Comparison of ENCODE assay signal across 23 mouse cellular contexts in genomic region chr5:88712328-88712727, GRCm38 (mm10). TPM values are rescaled to one million over a fixed set of nuclear protein-coding genes. Genes with fewer than 3 reads are reported as not detected.
A peak's percentile ranks its signal among the peaks of the same experiment; 100 is the strongest.
DNase-seq lines count a peak whose midpoint lies in the region; ATAC-seq and TF ChIP-seq lines count a peak whose summit lies in the region.
"Had no signal": no experiment of that assay in that cellular context is flagged by ENCODE, and none has a peak within 500 bp of the region (broad histone marks: within the 10 kb centered on the region; RNA-seq: fewer than 3 reads in every experiment).

No protein-coding gene starts in this region.

- H3K27ac ChIP-seq in heart, embryonic 14.5 days (replicated peaks in 1 of 2; ENCODE audit: control insufficient read depth in 1 of 2, insufficient read depth in 1 of 2, low read depth in 2 of 2, low read length in 2 of 2) = peak overlapping the region; percentile 96 to 99
- peak overlapping the region; percentile 21 for H3K27ac ChIP-seq in small intestine, adult 2 months (ENCODE audit: insufficient read depth, low read depth, low read length)
- H3K27ac ChIP-seq in midbrain, embryonic 13.5 days = no peak overlapping the region
- H3K27ac ChIP-seq: forebrain, embryonic 15.5 days; hindbrain, embryonic 14.5 days; layer of hippocampus, adult 2 months; neural tube, embryonic 15.5 days had no signal

- H3K4me1 ChIP-seq in heart, embryonic 14.5 days (ENCODE audit: control insufficient read depth in 2 of 2, insufficient read depth in 2 of 2, low read length in 2 of 2) = peaks cover 13 to 26% of the 10 kb centered on the region in 2 experiments
- H3K4me1 ChIP-seq in E14TG2a.4 (replicated peaks; ENCODE audit: low read depth, low read length) = peaks cover 30% of the 10 kb centered on the region
- no peaks in the 10 kb centered on the region for H3K4me1 ChIP-seq in small intestine, adult 2 months (ENCODE audit: control insufficient read depth, insufficient read depth, insufficient read length, low read length)
- peaks cover 19% of the 10 kb centered on the region for H3K4me1 ChIP-seq in midbrain, embryonic 13.5 days (replicated peaks)
- H3K4me1 ChIP-seq: neural tube, embryonic 15.5 days had no signal

- H3K27me3 ChIP-seq in heart, embryonic 14.5 days (ENCODE audit: control insufficient read depth, insufficient read depth, low read length) = no peaks in the 10 kb centered on the region
- H3K27me3 ChIP-seq in E14TG2a.4 (ENCODE audit: insufficient read depth, low read length) = no peaks in the 10 kb centered on the region
- H3K27me3 ChIP-seq in small intestine, adult 2 months (ENCODE audit: control insufficient read depth, insufficient read depth, low read length) = no peaks in the 10 kb centered on the region
- H3K27me3 ChIP-seq in midbrain, embryonic 13.5 days = no peaks in the 10 kb centered on the region
- H3K27me3 ChIP-seq: forebrain, embryonic 15.5 days; limb, embryonic 12.5 days; megakaryocyte, embryonic 14.5 days; neural tube, embryonic 15.5 days had no signal

- H3K4me3 ChIP-seq in heart, embryonic 14.5 days (ENCODE audit: control insufficient read depth in 1 of 2, insufficient read depth in 1 of 2, low read depth in 1 of 2, low read length in 2 of 2) = peak overlapping the region in 1 of 2 experiments; percentile 16; a peak in 1 of 4 replicates
- H3K4me3 ChIP-seq in E14TG2a.4 (replicated peaks; ENCODE audit: low read length) = peak overlapping the region; percentile 24; the same call in 1 of the 2 replicates
- H3K4me3 ChIP-seq in small intestine, adult 2 months (ENCODE audit: low read depth, low read length) = no peak overlapping the region
- H3K4me3 ChIP-seq in midbrain, embryonic 13.5 days (replicated peaks) = no peak overlapping the region
- H3K4me3 ChIP-seq: embryonic facial prominence, embryonic 10.5 days; forebrain, embryonic 15.5 days; limb, embryonic 12.5 days; megakaryocyte, embryonic 14.5 days; neural tube, embryonic 15.5 days had no signal

- H3K9ac ChIP-seq in heart, embryonic 14.5 days (ENCODE audit: low read length) = peak overlapping the region; percentile 54
- no peak overlapping the region for H3K9ac ChIP-seq in midbrain, embryonic 13.5 days (replicated peaks)
- H3K9ac ChIP-seq: forebrain, embryonic 15.5 days; hindbrain, embryonic 14.5 days; limb, embryonic 12.5 days; liver, postnatal 0 days; neural tube, embryonic 15.5 days had no signal

- no peak for TF ChIP-seq CTCF in E14TG2a.4 (conservative IDR thresholded peaks at IDR 0.05; ENCODE audit: low read length)
- TF ChIP-seq CTCF in small intestine, adult 2 months (IDR thresholded peaks at IDR 0.05; ENCODE audit: extremely low read depth, insufficient read length, insufficient replicate concordance, low read depth, low read length) = no peak

- ATAC-seq in heart, embryonic 14.5 days (ENCODE audit: insufficient number of reproducible peaks, insufficient read depth, low FRiP score, low read depth) = 0 out of 2 replicates have a peak, but pooled peaks have one; percentile 6
- no peak for ATAC-seq in midbrain, embryonic 13.5 days
- ATAC-seq: inflammation-experienced regulatory T-cells, adult 6 months; liver, postnatal 0 days had no signal

- H3K9me3 ChIP-seq in heart, embryonic 14.5 days (ENCODE audit: control insufficient read depth, low read length) = no peaks in the 10 kb centered on the region
- H3K9me3 ChIP-seq in E14TG2a.4 (ENCODE audit: low read length) = peaks cover 13% of the 10 kb centered on the region; the same call in 1 of the 2 replicates
- H3K9me3 ChIP-seq in midbrain, embryonic 13.5 days = no peaks in the 10 kb centered on the region
- H3K9me3 ChIP-seq: embryonic facial prominence, embryonic 10.5 days; forebrain, embryonic 15.5 days; limb, embryonic 12.5 days; neural tube, embryonic 15.5 days had no signal

- H3K36me3 ChIP-seq in heart, embryonic 14.5 days (ENCODE audit: control insufficient read depth, insufficient read depth, low read length) = no peaks in the 10 kb centered on the region
- no peaks in the 10 kb centered on the region for H3K36me3 ChIP-seq in E14TG2a.4 (ENCODE audit: insufficient read depth, low read length)
- H3K36me3 ChIP-seq in small intestine, adult 2 months (ENCODE audit: control insufficient read depth, insufficient read depth, low read length) = no peaks in the 10 kb centered on the region
- H3K36me3 ChIP-seq in midbrain, embryonic 13.5 days = no peaks in the 10 kb centered on the region
- H3K36me3 ChIP-seq: embryonic facial prominence, embryonic 10.5 days; forebrain, embryonic 15.5 days; limb, embryonic 12.5 days; neural tube, embryonic 15.5 days had no signal

- peak overlapping the region; percentile 63 for H3K4me2 ChIP-seq in heart, embryonic 14.5 days (ENCODE audit: low read length)
- no peak overlapping the region for H3K4me2 ChIP-seq in midbrain, embryonic 13.5 days (replicated peaks)
- H3K4me2 ChIP-seq: forebrain, embryonic 15.5 days; hindbrain, embryonic 14.5 days; liver, embryonic 11.5 days; neural tube, embryonic 15.5 days had no signal

- WGBS in heart, embryonic 14.5 days = 28% methylated on average over 6 of the region's 6 CpGs
- WGBS in small intestine, adult 2 months = 86% methylated on average over 6 of the region's 6 CpGs
- 67% methylated on average over 6 of the region's 6 CpGs for WGBS in midbrain, embryonic 13.5 days

- TF ChIP-seq POLR2A in small intestine, adult 2 months (IDR thresholded peaks at IDR 0.05; ENCODE audit: low read depth, low read length) = no peak

- DNase-seq in heart, adult 11 months = peak; percentile 61
- no peak for DNase-seq in heart, postnatal 4 days
- no peak for DNase-seq in heart, adult 18-20 months
- no peak for DNase-seq in yolk sac, embryonic 10.5 days (ENCODE audit: low spot score)
- DNase-seq: adrenal gland, postnatal 25 days; cerebellum, adult 8-10 months; gastrocnemius, postnatal 10 days; kidney, postnatal 25 days; layer of hippocampus, postnatal 36 days; liver, postnatal 0 days had no signal

RNA-seq across cellular contexts. Expression of gene Mob1b, which starts 8.3 kb away (rescaled TPM):
- total RNA-seq in heart, postnatal 4 days (2021) = 10 to 100 TPM; 66.7 to 71.6 TPM
- polyA plus RNA-seq in heart, embryonic 14.5 days (2014; fragmentation: Nextera tagmentation; extraction: Ambion mirVana) = 29.2 and 31.0 TPM in 2 replicates
- total RNA-seq in heart, adult 18-20 months (2021) = 10 to 100 TPM; 19.1 to 20.5 TPM
- 0.79 and 2.2 TPM in 2 replicates for polyA plus RNA-seq in small intestine, adult 2 months (2012; rRNA removed)
- 12.0 and 12.1 TPM in 2 replicates for polyA plus RNA-seq in midbrain, embryonic 13.5 days (2015; fragmentation: Nextera tagmentation; extraction: Ambion mirVana)

RNA-seq across cellular contexts. Expression of gene Grsf1, which starts 36.4 kb away (rescaled TPM):
- total RNA-seq in heart, postnatal 4 days (2021) = 100 to 1,000 TPM; 180 to 186 TPM
- 93.9 and 95.3 TPM in 2 replicates for polyA plus RNA-seq in heart, embryonic 14.5 days (2014; fragmentation: Nextera tagmentation; extraction: Ambion mirVana)
- 100 to 1,000 TPM; 208 to 215 TPM for total RNA-seq in heart, adult 18-20 months (2021)
- polyA plus RNA-seq in small intestine, adult 2 months (2012; rRNA removed) = 13.9 and 22.3 TPM in 2 replicates
- 77.7 and 85.2 TPM in 2 replicates for polyA plus RNA-seq in midbrain, embryonic 13.5 days (2015; fragmentation: Nextera tagmentation; extraction: Ambion mirVana)

RNA-seq across cellular contexts. Expression of gene Dck, which starts 52.5 kb away (rescaled TPM):
- 10 to 100 TPM; 15.6 to 17.0 TPM for total RNA-seq in heart, postnatal 4 days (2021)
- 34.8 and 37.4 TPM in 2 replicates for polyA plus RNA-seq in heart, embryonic 14.5 days (2014; fragmentation: Nextera tagmentation; extraction: Ambion mirVana)
- 1 to 10 TPM; 2.3 to 2.4 TPM for total RNA-seq in heart, adult 18-20 months (2021)
- polyA plus RNA-seq in small intestine, adult 2 months (2012; rRNA removed) = 1.1 and 1.3 TPM in 2 replicates
- polyA plus RNA-seq in midbrain, embryonic 13.5 days (2015; fragmentation: Nextera tagmentation; extraction: Ambion mirVana) = 81.8 and 82.1 TPM in 2 replicates

Comparison
In these comparisons a context has a peak if more than half of its experiments do, and no peak if none do; other contexts are left out.
1. RNA of gene Dck, which starts 52.5 kb away (polyA plus RNA-seq): 81.8 to 82.1 TPM in midbrain, embryonic 13.5 days and 34.8 to 37.4 TPM in heart, embryonic 14.5 days; 1.1 to 1.3 TPM in small intestine, adult 2 months; every median in the first group is over 10 times any median in the second.